Mouse (Mus musculus) spleen, adult 18-20 months (tissue): ENCODE measurements around the gene Ccp110.

Experiments
- DNase-seq, 2 experiments: peaks; one replicate each; pipeline ENCODE4 v3.0.0; 2022; ENCODE audit warnings: mixed read lengths in 2 of 2

The Ccp110 gene

DNA sequence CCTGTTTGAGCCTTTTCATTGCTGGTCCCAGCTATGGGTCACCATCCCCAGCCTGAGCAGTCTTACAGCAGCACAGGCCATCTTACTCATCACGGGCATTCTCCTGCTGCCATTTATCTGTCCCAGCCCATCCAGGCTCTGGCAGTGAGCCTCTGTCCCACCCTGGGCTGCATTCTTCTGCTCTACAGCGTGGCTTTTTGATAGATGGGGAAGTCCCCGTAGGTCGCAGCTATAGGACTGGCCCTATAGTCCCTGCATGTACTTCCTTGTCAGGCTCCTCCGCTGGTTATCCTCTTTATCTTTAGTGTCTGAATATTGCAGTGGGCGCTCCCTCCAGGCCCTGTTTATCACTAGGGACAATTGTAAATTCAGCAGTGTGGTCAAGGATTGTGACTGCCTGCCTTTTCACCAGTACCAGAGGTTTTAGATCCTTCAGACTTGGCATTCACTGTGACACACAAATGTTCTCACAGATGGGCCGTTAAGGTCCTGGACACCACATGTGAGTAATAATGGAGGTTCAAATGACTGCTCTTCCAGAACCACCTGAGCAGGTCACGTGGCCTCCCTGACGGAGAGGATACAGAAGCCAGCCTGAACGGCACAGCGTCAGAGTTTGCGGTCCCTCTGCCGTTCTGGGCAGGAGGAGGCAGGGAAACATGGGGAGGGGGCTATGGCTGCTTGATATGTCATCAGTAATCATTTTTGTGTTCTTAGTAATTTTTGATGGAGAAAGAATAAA, 16.7 kb downstream of the Ccp110 start:
- DNase-seq = no peak

- no peak for DNase-seq
Measured at GRCm38 (mm10) chr7:118731781-118732180, 19.4 kb downstream of the Ccp110 start.

DNA sequence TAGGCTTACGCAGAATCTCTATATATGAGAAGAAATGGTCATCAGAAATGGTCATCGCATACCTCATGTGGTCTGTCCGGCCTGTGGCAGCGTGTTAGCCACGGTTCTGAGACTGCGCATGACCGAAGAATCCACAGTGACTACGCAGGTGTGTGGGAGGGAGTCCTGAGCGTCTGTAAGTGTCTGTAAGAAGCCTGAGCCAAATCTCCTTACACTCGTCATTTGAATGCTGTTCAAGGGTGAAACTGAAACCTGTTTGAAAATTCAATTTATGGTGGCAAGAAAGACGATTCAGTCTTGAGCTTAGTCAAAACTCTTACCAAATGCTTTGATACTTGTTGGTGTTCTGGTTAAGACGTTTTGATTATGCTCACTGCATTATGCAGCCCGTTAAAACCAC, 20.9 kb downstream of the Ccp110 start:
- no peak for DNase-seq

GRCm38 (mm10) chr7:118738730-118739129, 26.4 kb downstream of the Ccp110 start:
- DNase-seq = no peak

DNA sequence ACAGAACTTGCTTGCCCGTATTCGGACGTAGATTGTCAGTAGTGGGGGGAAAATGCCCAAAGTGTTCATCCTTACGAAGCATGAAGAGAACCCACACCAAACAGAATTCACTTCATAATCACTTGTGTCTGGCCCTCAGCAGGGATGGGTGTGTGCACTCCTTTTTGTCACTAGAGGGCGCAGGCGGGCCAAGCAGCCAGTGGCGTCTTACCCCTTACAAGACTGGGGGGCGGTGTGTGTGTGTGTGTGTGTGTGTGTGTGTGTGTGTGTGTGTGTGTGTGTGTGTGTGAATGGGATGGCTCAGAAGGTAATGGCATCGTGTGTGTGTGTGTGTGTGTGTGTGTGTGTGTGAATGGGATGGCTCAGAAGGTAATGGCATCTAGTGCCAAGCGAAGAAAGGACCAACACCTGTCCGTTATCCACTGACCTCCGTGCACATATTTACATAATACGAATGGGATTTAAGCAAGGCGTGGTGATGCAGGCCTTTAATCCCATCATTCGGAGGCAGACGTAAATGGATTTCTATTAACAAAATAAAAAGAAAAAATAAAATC, 27.7 kb downstream of the Ccp110 start, which contains the start of gene Vps35l:
Vps35l (plus strand) TSS at position 252 of the 557 bp plus-strand sequence.
- DNase-seq = peak; percentile 66 to 74

DNA sequence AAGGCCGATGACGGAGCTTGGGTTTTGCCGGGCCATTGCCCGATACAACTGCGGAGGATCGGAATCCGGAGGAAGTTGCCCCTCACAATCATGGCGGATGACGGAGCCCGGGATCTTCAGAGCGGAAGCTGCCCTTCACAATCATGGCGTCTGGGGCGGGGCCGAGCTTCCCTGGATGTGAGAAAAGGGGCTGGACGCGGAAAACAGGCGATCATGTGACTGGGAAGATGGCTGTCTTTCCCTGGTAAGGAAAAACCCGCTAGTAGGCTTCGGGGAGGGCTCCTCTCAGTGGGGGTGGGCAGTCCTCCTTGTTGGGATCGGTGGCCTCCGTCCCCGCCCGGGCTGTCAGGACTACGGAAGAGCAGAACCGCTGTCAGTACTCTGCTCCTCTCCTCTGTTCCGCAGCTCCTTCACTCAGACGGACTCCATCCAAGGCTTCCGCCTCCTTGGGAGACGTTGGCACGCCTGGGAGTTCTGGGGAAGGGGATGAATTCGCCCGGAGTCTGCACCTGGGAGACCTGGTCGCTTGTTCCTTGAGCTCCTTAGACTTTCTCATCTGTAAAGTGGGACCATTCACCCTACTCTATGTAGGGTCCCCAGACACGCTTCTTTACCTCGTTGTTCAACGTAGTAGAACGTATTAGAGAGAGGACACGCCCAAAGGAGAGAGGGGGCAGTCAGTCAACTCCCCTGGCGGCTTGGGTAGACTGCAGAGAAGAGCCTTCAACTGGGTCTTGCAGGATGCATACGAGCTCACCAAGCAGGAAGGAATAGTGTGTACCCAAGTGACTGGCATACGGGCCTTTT, 28.4 kb downstream of the Ccp110 start:
- peak; percentile 85 to 95 for DNase-seq

GRCm38 (mm10) chr7:118742278-118742677, 29.9 kb downstream of the Ccp110 start:
- DNase-seq = no peak

DNA sequence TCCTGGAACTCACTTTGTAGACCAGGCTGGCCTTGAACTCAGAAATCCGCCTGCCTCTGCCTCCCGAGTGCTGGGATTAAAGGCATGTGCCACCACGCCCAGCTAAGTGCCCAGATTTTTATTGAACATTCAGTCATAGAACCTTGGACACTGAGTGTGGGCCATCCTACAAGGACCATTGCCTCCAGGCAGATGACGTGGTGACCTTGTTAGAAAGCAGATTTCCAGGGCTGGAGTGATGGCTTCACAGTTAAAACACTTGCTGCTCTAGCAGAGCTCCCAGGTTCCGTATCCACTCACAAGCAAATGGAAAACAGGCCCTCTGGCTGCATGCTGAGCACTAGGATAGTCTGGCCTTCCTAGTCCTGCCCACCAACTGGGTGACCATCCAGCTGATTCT, 32.4 kb downstream of the Ccp110 start:
- no peak for DNase-seq

- DNase-seq = no peak
Measured at GRCm38 (mm10) chr7:118747891-118748672, 35.7 kb downstream of the Ccp110 start.

GRCm38 (mm10) chr7:118749706-118750105, 37.4 kb downstream of the Ccp110 start:
- DNase-seq = no peak

GRCm38 (mm10) chr7:118751625-118752024, 39.3 kb downstream of the Ccp110 start:
- no peak for DNase-seq

- no peak for DNase-seq
Measured at GRCm38 (mm10) chr7:118755756-118756155, 43.4 kb downstream of the Ccp110 start.

DNA sequence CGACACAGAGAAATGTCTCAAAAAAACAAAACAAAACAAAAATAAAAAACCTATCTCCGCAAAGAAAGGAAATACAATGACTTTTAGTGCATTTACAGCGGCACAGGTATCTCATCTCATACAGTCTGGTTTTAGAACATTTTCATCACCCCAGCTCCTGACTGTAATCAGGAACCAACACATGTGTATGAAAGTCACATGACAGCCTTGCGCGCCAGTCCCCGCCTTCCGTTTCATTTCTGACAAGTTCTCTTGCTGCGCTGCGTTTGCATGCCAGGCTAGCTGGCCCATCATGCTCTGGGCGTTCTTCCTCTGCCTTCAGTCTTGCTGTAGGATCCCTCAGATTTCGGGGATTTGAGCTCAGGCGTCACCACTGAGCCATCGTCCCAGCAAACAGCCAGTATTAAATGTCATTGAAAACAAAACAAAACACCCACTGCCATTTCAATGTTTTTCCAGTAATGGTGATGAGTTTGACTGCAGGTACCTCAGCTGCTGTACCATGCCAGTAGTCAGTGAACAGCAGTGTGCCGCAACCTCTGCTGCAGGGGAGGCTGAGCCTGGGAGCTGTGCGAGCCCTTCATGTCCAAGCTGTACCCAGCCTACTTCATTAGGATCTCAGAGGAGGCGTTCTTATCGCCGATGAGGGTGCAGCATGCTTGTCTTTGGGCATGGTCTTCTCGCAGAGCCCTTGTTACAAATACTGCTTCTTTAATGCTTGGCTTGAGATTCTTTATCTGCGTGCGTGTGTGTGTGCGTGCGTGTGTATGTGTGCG, 44.3 kb downstream of the Ccp110 start:
- no peak for DNase-seq

DNA sequence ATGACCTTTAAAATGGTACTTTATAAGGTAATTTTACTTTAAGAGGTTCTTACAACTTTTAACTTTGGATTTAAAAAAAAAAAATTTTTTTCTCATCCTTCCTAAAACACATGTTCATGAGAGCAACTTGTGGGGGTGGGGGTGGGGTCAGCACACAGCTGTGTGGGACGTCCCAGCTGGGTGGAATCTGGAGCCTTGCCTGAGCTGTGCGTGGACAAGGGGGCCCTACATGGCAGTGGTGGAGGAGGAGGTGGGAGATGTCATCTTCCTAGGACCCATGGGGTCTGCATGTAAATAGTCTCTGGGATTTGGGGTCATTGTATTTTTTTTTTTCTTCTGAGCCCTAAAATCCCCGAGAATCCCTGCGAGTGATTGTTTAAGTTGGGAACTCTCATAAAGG, 46.0 kb downstream of the Ccp110 start:
- DNase-seq = no peak

- DNase-seq = no peak
Measured at GRCm38 (mm10) chr7:118759372-118759771, 47.0 kb downstream of the Ccp110 start.

- no peak for DNase-seq
Measured at GRCm38 (mm10) chr7:118763939-118764338, 51.6 kb downstream of the Ccp110 start.

DNA sequence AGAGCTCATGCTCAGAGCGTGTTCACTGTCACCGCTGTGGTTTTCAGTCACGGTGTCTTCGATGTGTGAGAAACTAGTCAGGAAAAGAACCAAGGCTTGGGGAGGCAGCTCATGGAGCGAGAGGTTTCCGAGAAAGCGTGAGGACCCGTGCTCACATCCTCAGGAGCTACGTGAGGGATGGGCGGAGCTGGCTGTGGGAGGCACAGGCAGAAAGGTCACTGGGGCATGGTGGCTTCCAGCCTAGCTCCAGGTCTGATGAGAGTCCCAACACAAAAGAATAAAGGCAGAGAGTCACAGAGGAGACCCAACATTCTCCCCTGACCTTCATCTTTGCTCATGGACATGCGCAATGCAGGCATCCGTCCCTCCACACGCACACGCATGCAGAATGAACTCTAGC, 52.4 kb downstream of the Ccp110 start:
- no peak for DNase-seq

DNA sequence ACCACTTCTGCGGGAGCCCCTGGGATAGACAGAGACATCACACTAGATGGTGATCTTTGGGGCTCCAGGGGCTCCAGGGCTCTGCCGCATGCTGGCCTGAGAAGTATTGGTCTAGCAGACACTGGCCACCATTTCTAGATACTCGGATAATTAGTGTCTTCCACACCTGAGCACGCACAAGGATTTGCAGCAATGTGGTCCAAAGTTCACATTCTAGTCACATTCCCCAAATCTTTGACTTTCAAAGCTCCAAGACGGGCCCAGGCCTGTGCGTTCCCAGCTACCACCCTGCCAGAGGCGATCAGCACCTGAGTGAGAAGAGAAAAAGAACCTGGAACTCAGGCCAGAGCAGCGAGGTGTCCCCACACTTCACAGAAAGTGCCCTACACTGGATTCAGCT, 53.3 kb downstream of the Ccp110 start:
- DNase-seq = no peak

- DNase-seq = peak; percentile 14 to 64
Measured at GRCm38 (mm10) chr7:118766119-118766833, 53.9 kb downstream of the Ccp110 start.

GRCm38 (mm10) chr7:118766834-118767224, 54.5 kb downstream of the Ccp110 start:
- no peak for DNase-seq

- DNase-seq = no peak
Measured at GRCm38 (mm10) chr7:118769208-118769607, 56.9 kb downstream of the Ccp110 start.
